Mouse (Mus musculus) lung, postnatal 36 days (tissue): ENCODE results near the gene Dcaf4.

ENCODE experiments used
- DNase-seq: peaks from one replicate; pipeline ENCODE4 v3.0.0; 2022; ENCODE audit warnings: mixed read lengths

Gene Dcaf4

GRCm38 (mm10) chr12:83553816-83554215 is 33.5 kb downstream of the Dcaf4 start:
- DNase-seq = no peak

GRCm38 (mm10) chr12:83555605-83556004 is 35.3 kb downstream of the Dcaf4 start:
- DNase-seq = peak; percentile 10

DNA sequence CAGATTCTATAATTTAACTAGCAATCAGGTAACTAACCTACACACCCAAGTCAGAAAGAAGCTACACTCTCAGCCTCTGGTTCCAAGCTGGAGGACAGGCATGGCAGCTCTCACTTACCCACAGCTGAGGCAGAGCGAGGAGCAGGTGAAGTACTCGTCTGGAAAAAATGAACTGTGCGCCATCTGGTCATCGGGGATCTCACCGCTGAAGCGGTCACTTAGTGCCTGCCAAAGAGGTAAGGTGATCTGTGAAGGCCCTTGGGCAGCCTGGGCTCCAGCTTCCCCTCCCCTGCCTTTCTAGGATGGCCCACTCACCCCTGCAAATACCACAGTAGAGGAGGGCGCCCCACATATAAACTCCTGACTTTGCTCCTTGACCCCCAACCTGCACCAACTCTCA is 38.2 kb downstream of the Dcaf4 start:
- no peak for DNase-seq

DNA sequence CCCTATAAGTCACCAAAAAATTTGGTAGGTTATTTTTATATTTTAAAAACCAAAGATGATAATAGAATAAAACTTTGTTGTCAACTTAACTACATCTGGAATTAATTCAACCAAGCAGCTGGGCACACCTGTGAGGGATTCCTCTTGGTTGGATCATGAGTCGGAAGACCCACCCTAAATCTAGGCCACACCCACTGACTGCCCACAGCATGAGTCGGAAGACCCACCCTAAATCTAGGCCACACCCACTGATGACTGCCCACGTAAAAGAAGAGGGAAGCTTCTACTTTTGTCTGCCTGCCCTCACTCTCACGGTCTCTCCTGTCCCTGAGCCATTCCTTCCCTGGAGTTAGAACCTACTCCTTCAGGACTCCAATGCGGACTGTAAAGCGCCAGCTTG is 39.9 kb downstream of the Dcaf4 start:
- DNase-seq = no peak

DNA sequence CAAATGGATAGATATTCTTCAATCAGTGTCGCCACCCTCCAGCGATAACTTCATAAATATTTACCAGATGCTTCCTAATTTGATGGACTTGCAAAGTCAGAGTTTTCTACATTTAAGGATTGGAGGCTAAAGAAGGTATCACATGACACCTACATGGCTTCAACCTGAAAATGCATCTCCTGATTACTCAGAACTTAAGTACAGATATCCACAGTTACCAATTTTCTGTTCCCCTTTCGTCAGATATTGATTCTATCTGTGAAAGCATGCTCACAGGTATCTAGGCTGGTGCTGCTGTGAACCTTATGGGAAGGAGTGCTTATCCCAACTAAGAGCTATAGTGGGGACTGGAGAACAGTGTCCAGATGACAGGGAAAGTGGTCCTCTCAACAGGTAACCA is 42.3 kb downstream of the Dcaf4 start:
- DNase-seq = no peak

- DNase-seq = no peak
These were observed 49.6 kb downstream of the Dcaf4 start for GRCm38 (mm10) chr12:83569866-83570265.

DNA sequence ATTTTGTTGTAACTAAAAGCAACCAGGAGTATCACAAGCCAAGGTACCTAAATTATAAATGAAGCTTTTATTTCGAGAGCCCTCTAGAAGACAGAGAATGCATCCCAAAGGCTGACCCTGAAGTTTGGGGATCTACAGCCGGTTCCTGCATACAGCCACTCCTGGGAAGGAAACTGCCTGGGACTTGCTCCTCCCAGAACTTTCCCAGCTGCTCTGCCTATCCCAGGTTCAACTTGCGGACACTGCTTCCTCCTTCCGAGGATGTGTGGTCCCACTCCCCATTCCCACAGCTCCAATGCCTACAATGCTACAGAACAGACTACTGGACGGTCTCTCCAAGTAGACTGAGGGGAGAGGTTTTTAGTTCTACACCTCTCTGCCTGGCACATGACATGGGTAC is 52.5 kb downstream of the Dcaf4 start:
- DNase-seq = no peak

DNA sequence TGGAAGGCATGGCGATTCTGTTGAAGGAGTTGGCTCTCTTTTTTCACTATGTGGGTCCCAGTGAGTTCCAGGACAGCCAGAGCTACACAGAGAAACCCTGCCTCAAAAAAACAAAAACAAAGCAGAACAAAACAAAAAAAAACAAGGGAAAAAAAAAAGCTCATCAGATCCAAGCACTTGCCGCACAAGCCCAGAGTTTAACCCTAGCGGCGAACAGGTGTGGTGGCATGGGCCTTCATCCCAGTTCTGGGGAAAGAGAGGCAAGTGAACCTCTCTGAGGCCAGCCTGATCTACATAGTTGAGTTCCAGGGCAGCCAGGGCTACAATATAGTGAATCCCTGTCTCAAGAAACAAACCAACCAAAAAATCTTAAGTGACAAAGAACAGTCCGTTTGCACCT is 57.2 kb downstream of the Dcaf4 start:
- DNase-seq = no peak

DNA sequence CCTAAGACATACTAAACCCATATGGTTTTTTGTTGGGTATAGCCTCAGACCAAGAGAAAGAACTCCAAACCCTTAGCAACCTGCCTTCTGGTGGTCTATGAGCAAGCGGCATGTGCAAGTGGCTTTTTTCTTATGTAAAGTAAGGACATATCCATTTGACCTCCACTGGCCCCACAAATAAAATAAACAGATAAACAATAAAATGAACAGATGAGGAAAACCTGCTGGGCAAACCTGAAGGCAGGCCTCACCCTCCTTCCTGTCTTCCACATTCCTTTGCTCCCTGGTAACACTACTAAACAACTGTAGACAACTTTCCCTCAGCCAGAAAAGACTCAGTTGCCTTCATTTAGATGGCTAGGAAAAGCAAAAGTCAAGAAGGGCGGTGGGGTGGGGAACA is 58.1 kb downstream of the Dcaf4 start:
- DNase-seq = no peak

GRCm38 (mm10) chr12:83578896-83579569 is 58.8 kb downstream of the Dcaf4 start:
- peak; percentile 24 for DNase-seq

DNA sequence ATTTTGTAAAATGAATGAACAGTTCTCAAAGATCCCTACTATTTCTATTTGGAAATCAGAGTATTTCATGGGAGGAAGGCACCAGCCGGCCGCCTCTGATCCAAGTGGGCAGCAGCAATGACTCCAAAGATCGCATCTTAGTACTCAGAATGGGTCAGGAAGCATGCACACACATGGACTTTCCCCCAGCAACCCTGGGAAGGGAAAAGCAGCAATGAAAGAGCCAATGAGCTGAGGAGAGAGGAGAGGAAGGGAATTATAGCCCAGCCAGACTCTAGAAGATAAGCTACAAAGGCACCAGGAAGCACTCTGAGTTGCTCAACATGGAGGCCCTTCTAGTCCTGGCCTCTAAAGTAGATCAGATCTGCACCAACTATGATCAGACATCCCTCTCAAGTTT is 60.0 kb downstream of the Dcaf4 start:
- no peak for DNase-seq

GRCm38 (mm10) chr12:83582106-83582505 is 61.8 kb downstream of the Dcaf4 start:
- DNase-seq = no peak

DNA sequence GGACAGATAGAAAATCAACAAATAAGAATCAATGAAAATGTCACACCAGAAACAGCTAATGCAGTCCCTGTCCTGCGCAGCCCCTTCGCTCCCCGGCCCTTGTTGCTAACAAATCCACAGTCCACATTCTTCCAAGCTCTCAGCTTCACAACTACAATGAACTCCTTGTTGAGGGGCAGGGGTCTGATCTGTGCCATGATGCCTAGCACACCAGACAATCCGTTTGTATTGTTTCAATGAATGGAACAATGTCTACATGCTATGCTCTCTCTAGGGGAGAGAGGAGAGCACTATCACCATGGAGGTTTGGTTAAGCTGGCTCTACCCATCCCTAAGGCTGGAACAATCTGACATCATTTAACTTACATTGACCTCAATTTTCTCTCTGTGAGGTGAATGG is 62.5 kb downstream of the Dcaf4 start:
- DNase-seq = no peak

DNA sequence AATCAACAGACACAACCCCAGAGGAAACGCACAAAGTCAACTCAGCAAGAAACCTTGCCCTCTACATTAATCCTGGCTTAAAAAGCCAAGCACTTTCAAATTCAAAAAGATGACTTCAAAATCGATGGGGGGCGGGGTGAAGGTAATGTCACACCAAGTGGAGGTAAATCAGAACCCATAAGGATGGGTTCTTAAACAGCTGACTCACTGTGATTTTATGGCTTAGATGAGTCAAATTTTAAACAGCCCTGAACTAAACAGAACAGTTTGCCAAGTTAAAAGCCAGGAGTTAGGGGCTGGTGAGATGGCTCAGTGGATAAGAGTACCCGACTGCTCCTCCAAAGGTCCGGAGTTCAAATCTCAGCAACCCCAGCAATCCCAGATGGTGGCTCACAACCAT is 66.4 kb downstream of the Dcaf4 start:
- DNase-seq = no peak
